In genomic region chr14:59597398-59598259, GRCm38 (mm10) we compare ENCODE assay signal across 8 mouse cellular contexts. TPM values are rescaled to one million over a fixed set of nuclear protein-coding genes. Genes with fewer than 3 reads are reported as not detected.
A peak's percentile ranks its signal among the peaks of the same experiment; 100 is the strongest.
DNase-seq lines count a peak whose midpoint lies in the region; ATAC-seq and TF ChIP-seq lines count a peak whose summit lies in the region.

TSS of gene Cdadc1 (minus strand) at chr14:59597959.

- no peaks in the 10 kb centered on the region for H3K27me3 ChIP-seq in megakaryocyte, embryonic 14.5 days (replicated peaks)

- peaks cover 18% of the 10 kb centered on the region for H3K4me1 ChIP-seq in megakaryocyte, embryonic 14.5 days

- intact Hi-C loops in gastrocnemius, adult 2 months (cut with DNase I): no loop called here

- H3K27ac ChIP-seq in gastrocnemius, adult 2 months: peak within 1 kb of the TSS; percentile 99

- H3K9me3 ChIP-seq in megakaryocyte, embryonic 14.5 days: no peaks in the 10 kb centered on the region

- ATAC-seq in common myeloid progenitor, adult 5-6 weeks (replicated peaks; ENCODE audit: low read depth, poor library complexity, severe bottlenecking): peak; percentile 96

- peak; percentile 26; the same call in 1 of the 2 replicates for TF ChIP-seq CTCF in gastrocnemius, adult 2 months (IDR thresholded peaks at IDR 0.05)

- peaks cover 26% of the 10 kb centered on the region for H3K36me3 ChIP-seq in megakaryocyte, embryonic 14.5 days (replicated peaks; ENCODE audit: low read length)

- peak within 1 kb of the TSS; percentile 90 for H3K4me3 ChIP-seq in gastrocnemius, adult 2 months
- H3K4me3 ChIP-seq in megakaryocyte, embryonic 14.5 days (replicated peaks): peak within 1 kb of the TSS; percentile 97

- peak; percentile 85 for DNase-seq in ZHBTc4 (ENCODE audit: low read depth, low spot score)
- peak; percentile 94 for DNase-seq in gastrocnemius, adult 2 months
- DNase-seq in hindlimb bud, embryonic 11.5 days (ENCODE audit: extremely low spot score, low read depth, low spot score): peak; percentile 89
- peak; percentile 88 to 100 for DNase-seq in left cerebral cortex, adult 8-10 months (ENCODE audit: low spot score in 2 of 2)
- peak; percentile 96 to 97 for DNase-seq in right cerebral cortex, postnatal 10 days (ENCODE audit: low spot score in 2 of 2)
- peak; percentile 97 for DNase-seq in urinary bladder, postnatal 25 days (ENCODE audit: low spot score)

RNA-seq across cellular contexts. Expression of gene Cdadc1, which starts in this region (rescaled TPM):
- 18.4 and 25.2 TPM in 2 replicates for total RNA-seq in common myeloid progenitor, adult 5-6 weeks (2017)
- 10 to 100 TPM; 29.4 to 36.3 TPM for total RNA-seq in gastrocnemius, adult 2 months (2021)
- total RNA-seq in left cerebral cortex, adult 8-10 months (2022): 10 to 100 TPM; 59.6 to 72.2 (median 64.0) TPM
- polyA plus RNA-seq in megakaryocyte, embryonic 14.5 days (2012; ENCODE audit: insufficient read depth, low replicate concordance): 12.5 TPM in 1 of 2 replicates, not detected in the other

Comparison
In these comparisons a context has a peak if more than half of its experiments do, and no peak if none do; other contexts are left out.
1. Peak in every context shown above with its lines: DNase-seq, ATAC-seq, H3K4me3 ChIP-seq and H3K27ac ChIP-seq.